Mouse (Mus musculus) MEL (cell line): Measurements from ENCODE around the gene Bcl11b. TPM values are rescaled to one million over a fixed set of nuclear protein-coding genes. Genes with fewer than 3 reads are reported as not detected.

Experiments
- DNase-seq: peaks from one replicate; pipeline ENCODE4 v3.0.0; 2011; ENCODE audit warnings: low read depth, low spot score
- H3K27ac ChIP-seq: 2 replicates; pipeline ENCODE4 v1.5.1; 2012; ENCODE audit warnings: low read depth, mild to moderate bottlenecking, control low read depth, low read length, moderate library complexity; ENCODE audit not compliant: control insufficient read depth
- H3K27me3 ChIP-seq, 2 experiments: fragments of 150-350 bp in 1 of 2; sonication (generic) in 1 of 2; 2 replicates each; pipeline ENCODE4 v1.6.1; 2012; ENCODE audit warnings: low read length in 2 of 2, mild to moderate bottlenecking in 2 of 2, improper control_type of control experiment in 1 of 2, moderate library complexity in 1 of 2; ENCODE audit not compliant: insufficient read depth in 2 of 2, control insufficient read depth in 1 of 2
- H3K36me3 ChIP-seq, 2 experiments: 2 replicates each; pipeline ENCODE4 v1.6.1; 2012 to 2014; ENCODE audit warnings: low read length in 2 of 2, improper control_type of control experiment in 1 of 2, inconsistent platforms in 1 of 2, mild to moderate bottlenecking in 1 of 2; ENCODE audit not compliant: insufficient read depth in 2 of 2, control insufficient read depth in 1 of 2
- H3K4me1 ChIP-seq, 2 experiments: fragments of 150-350 bp in 1 of 2; sonication (generic) in 1 of 2; 2 replicates each; pipeline ENCODE4 v1.6.1; 2012; ENCODE audit warnings: low read length in 2 of 2, improper control_type of control experiment in 1 of 2, mild to moderate bottlenecking in 1 of 2; ENCODE audit not compliant: insufficient read depth in 2 of 2, control insufficient read depth in 1 of 2
- H3K4me3 ChIP-seq, 2 experiments: fragments of 150-350 bp in 1 of 2; sonication (generic) in 1 of 2; 2 replicates each; pipeline ENCODE4 v1.5.1; 2012; ENCODE audit warnings: low read depth in 2 of 2, low read length in 2 of 2, mild to moderate bottlenecking in 2 of 2, moderate library complexity in 2 of 2, control low read depth in 1 of 2, improper control_type of control experiment in 1 of 2; ENCODE audit not compliant: control insufficient read depth in 1 of 2, insufficient read depth in 1 of 2
- H3K79me2 ChIP-seq: 2 replicates; pipeline ENCODE4 v1.6.1; 2012; ENCODE audit warnings: mild to moderate bottlenecking, low read length, moderate library complexity; ENCODE audit not compliant: control insufficient read depth, poor library complexity, insufficient read depth
- H3K9ac ChIP-seq: 2 replicates; pipeline ENCODE4 v1.6.1; 2012; ENCODE audit warnings: low read depth, mild to moderate bottlenecking, control low read depth, low read length, moderate library complexity; ENCODE audit not compliant: control insufficient read depth, poor library complexity, severe bottlenecking
- H3K9me3 ChIP-seq: fragments of 150-350 bp; sonication (generic); replicated peaks from 2 replicates; pipeline ENCODE4 v1.6.1; 2012; ENCODE audit warnings: mild to moderate bottlenecking, low read length, improper control_type of control experiment, moderate library complexity; ENCODE audit not compliant: insufficient read depth
- BHLHE40 ChIP-seq: IDR thresholded peaks from 2 replicates; pipeline ENCODE4 v1.6.1; 2012; ENCODE audit warnings: low read depth, mild to moderate bottlenecking, inconsistent platforms, low read length, improper control_type of control experiment, borderline replicate concordance
- CHD2 ChIP-seq: IDR thresholded peaks from 2 replicates; pipeline ENCODE4 v1.6.1; 2011; ENCODE audit warnings: low read length, improper control_type of control experiment
- CTCF ChIP-seq, 3 experiments: IDR thresholded peaks in 2 of 3; conservative IDR thresholded peaks in 1 of 3; 2 replicates each; pipeline ENCODE4 v1.5.1; 2011 to 2012; ENCODE audit warnings: low read length in 3 of 3, low read depth in 2 of 3, mild to moderate bottlenecking in 2 of 3, improper control_type of control experiment in 1 of 3, inconsistent platforms in 1 of 3, mixed read lengths in 1 of 3, moderate library complexity in 1 of 3; ENCODE audit not compliant: control insufficient read depth in 1 of 3, insufficient read depth in 1 of 3, poor library complexity in 1 of 3, severe bottlenecking in 1 of 3
- ELF1 ChIP-seq: IDR thresholded peaks from 2 replicates; pipeline ENCODE4 v1.6.1; 2014; ENCODE audit warnings: low read depth, mild to moderate bottlenecking, inconsistent platforms, low read length, improper control_type of control experiment, moderate library complexity
- MAFK ChIP-seq: IDR thresholded peaks from 2 replicates; pipeline ENCODE4 v1.6.1; 2011; ENCODE audit warnings: low read depth, mild to moderate bottlenecking, low read length, improper control_type of control experiment, borderline replicate concordance
- MAZ ChIP-seq: IDR thresholded peaks from 2 replicates; pipeline ENCODE4 v1.6.1; 2012; ENCODE audit warnings: low read depth, mild to moderate bottlenecking, inconsistent platforms, low read length, improper control_type of control experiment
- MEF2A ChIP-seq: IDR thresholded peaks from 2 replicates; pipeline ENCODE4 v1.6.1; 2014; ENCODE audit warnings: low read depth, mild to moderate bottlenecking, inconsistent platforms, low read length, improper control_type of control experiment; ENCODE audit not compliant: poor library complexity, insufficient replicate concordance, severe bottlenecking; ENCODE audit errors: extremely low read depth
- MXI1 ChIP-seq: IDR thresholded peaks from 2 replicates; pipeline ENCODE4 v1.6.1; 2011; ENCODE audit warnings: mild to moderate bottlenecking, low read depth, low read length, improper control_type of control experiment
- MYB ChIP-seq: IDR thresholded peaks from 2 replicates; pipeline ENCODE4 v1.6.1; 2011; ENCODE audit warnings: mild to moderate bottlenecking, low read depth, low read length, improper control_type of control experiment
- MYC ChIP-seq: IDR thresholded peaks from 2 replicates; pipeline ENCODE4 v1.6.1; 2011; ENCODE audit warnings: low read depth, mild to moderate bottlenecking, low read length, improper control_type of control experiment, moderate library complexity
- POLR2A ChIP-seq, 2 experiments: IDR thresholded peaks; 2 replicates each; pipeline ENCODE4 v1.6.1; 2011 to 2012; ENCODE audit warnings: low read length in 2 of 2, mild to moderate bottlenecking in 2 of 2, control low read depth in 1 of 2, improper control_type of control experiment in 1 of 2, low read depth in 1 of 2, moderate library complexity in 1 of 2; ENCODE audit not compliant: control insufficient read depth in 1 of 2, insufficient read depth in 1 of 2, poor library complexity in 1 of 2
- SIN3A ChIP-seq: IDR thresholded peaks from 2 replicates; pipeline ENCODE4 v1.6.1; 2012; ENCODE audit warnings: low read length, improper control_type of control experiment, inconsistent platforms
- SMC3 ChIP-seq: IDR thresholded peaks from 2 replicates; pipeline ENCODE4 v1.6.1; 2011; ENCODE audit warnings: low read depth, low read length, improper control_type of control experiment
- TBP ChIP-seq: IDR thresholded peaks from 2 replicates; pipeline ENCODE4 v1.8.0; 2011; ENCODE audit warnings: low read depth, low read length, improper control_type of control experiment
- USF1 ChIP-seq: IDR thresholded peaks from 2 replicates; pipeline ENCODE4 v1.6.1; 2014; ENCODE audit warnings: low read depth, mild to moderate bottlenecking, inconsistent platforms, low read length, improper control_type of control experiment, moderate library complexity
- USF2 ChIP-seq, 2 experiments: IDR thresholded peaks; 2 replicates each; pipeline ENCODE4 v1.6.1; 2011 to 2012; ENCODE audit warnings: improper control_type of control experiment in 2 of 2, low read length in 2 of 2, borderline replicate concordance in 1 of 2, inconsistent platforms in 1 of 2, low read depth in 1 of 2, mild to moderate bottlenecking in 1 of 2; ENCODE audit not compliant: insufficient read depth in 1 of 2
- ZMIZ1 ChIP-seq: IDR thresholded peaks from 2 replicates; pipeline ENCODE4 v1.6.1; 2012; ENCODE audit warnings: low read depth, mild to moderate bottlenecking, inconsistent platforms, low read length, improper control_type of control experiment, moderate library complexity
- ZNF384 ChIP-seq: IDR thresholded peaks from 2 replicates; pipeline ENCODE4 v1.6.1; 2012; ENCODE audit warnings: low read depth, mild to moderate bottlenecking, inconsistent platforms, low read length, improper control_type of control experiment
- polyA plus RNA-seq, 2 experiments: library from polyadenylated mRNA; stranded (reverse) in 1 of 2; unstranded in 1 of 2; fragments of >175 nt in 1 of 2; fragments of >200 nt in 1 of 2; gene quantifications; 2 replicates each; pipeline versions ENCODE4 v1.2.1 to v1.2.4; 2012; ENCODE audit warnings: low replicate concordance in 2 of 2, low read depth in 1 of 2; ENCODE audit not compliant: insufficient read length in 2 of 2, insufficient read depth in 1 of 2, missing spikeins in 1 of 2
- total RNA-seq: library from RNA; depleted of rRNA; stranded (reverse); fragments of 300-350 nt; gene quantifications from 2 replicates; pipeline ENCODE4 v1.2.3, GENCODE M21; 2012

Bcl11b gene
- total and polyA plus RNA-seq, 3 experiments, result not detected

DNA sequence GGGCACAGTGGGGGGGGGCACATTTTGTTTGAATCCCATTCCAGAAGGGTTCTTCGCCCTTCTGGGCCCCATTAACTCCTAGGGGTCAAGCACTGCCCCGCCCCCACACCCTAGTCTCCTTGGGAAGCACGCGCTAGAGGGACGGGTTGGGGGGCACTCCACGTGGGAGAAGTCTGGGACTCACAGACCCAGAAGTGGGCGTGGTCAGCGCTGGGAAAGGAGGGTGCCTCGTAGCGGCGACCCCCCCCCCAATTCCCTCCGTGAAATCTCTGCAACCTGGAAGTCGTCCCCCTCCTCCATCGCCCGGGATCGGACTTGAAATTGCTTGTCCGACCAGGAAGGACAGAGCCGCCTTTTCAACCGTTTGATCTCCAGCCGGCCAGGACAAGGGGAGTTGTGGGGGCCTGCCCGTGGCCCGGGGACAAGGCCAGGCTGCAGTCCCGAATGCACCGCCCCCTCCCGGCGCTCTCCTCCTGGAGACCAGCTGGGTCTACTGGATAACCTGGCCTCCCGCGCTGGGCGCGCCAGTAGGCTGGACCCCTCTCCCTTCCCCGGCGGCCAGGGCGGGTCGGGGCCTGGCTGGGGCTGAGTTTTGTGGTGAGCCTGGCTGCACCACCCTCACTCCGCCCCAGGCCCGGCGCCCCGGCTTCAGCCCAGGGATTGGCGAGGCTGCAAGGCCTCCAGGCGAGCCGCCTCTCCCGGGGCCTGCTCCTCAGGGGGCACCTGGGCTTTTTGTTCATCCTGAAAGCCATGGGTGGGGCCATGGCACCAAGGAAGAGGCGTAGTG lies 1.5 kb upstream of the Bcl11b start:
- no peak for TF ChIP-seq SIN3A
- TF ChIP-seq CTCF (IDR thresholded peaks at IDR 0.05 in 2 of 3, conservative IDR thresholded peaks at IDR 0.05 in 1 of 3; ENCODE audit: control insufficient read depth in 1 of 3, insufficient read depth in 1 of 3, low read depth in 2 of 3, low read length in 3 of 3, poor library complexity in 1 of 3, severe bottlenecking in 1 of 3), result no peak
- no peak for TF ChIP-seq ELF1
- TF ChIP-seq MYB, result no peak
- TF ChIP-seq MXI1, result no peak
- TF ChIP-seq CHD2, result no peak
- TF ChIP-seq USF1, result no peak
- no peak for TF ChIP-seq ZNF384
- no peak for TF ChIP-seq MYC
- TF ChIP-seq ZMIZ1, result no peak
- TF ChIP-seq TBP, result no peak
- no peak for TF ChIP-seq SMC3
- TF ChIP-seq MAZ, result no peak
- TF ChIP-seq BHLHE40, result no peak
- no peak for TF ChIP-seq MEF2A
- Histone ChIP-seq H3K9ac (no peak overlapping the region), H3K9me3 (no peaks in the 10 kb centered on the region), H3K36me3 (no peaks in the 10 kb centered on the region), H3K4me1 (no peaks in the 10 kb centered on the region), H3K79me2 (no peaks in the 10 kb centered on the region), H3K4me3 (no peak overlapping the region), H3K27me3 (no peaks in the 10 kb centered on the region), H3K27ac (no peak overlapping the region)
- DNase-seq, result no peak

DNA sequence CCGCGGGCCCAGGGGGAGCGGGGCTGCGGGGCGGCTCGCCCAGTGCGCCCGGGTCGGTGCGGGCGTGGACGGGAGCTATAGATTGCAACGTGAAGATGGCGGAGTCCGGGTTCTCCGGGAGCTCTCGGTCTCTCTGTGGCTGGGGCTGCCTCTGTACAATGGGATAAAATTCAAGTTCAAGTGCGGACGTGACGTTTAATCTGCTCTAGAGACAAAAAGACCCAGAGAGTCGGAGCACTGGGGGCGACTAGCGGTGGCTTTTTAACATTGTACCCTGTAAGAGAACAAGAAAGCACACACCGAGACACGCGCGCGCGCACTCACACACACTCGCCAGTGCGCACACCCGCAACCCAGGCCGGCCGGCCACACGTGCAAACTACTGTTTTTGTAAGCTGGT lies 526 bp upstream of the Bcl11b start:
- Histone ChIP-seq H3K4me3 (no peak overlapping the region), H3K9ac (no peak overlapping the region), H3K4me1 (no peaks in the 10 kb centered on the region)
- TF ChIP-seq POLR2A (IDR thresholded peaks at IDR 0.05; ENCODE audit: control insufficient read depth in 1 of 2, insufficient read depth in 1 of 2, low read depth in 1 of 2, low read length in 2 of 2, poor library complexity in 1 of 2) (no peak), MEF2A (no peak), ZNF384 (no peak), USF2 (IDR thresholded peaks at IDR 0.05; ENCODE audit: borderline replicate concordance in 1 of 2, insufficient read depth in 1 of 2, low read depth in 1 of 2, low read length in 2 of 2) (no peak), MAFK (no peak), BHLHE40 (no peak)
- TF ChIP-seq, all 39 proteins: peak for 0
- Histone ChIP-seq H3K9me3 (no peaks in the 10 kb centered on the region), H3K27ac (no peak overlapping the region), H3K27me3 (no peaks in the 10 kb centered on the region), H3K36me3 (no peaks in the 10 kb centered on the region), H3K79me2 (no peaks in the 10 kb centered on the region)
- no peak for DNase-seq
